Mouse (Mus musculus) MEL (cell line): ENCODE data around the gene Serf2. TPM values are rescaled to one million over a fixed set of nuclear protein-coding genes. Genes with fewer than 3 reads are reported as not detected.

Source experiments
- DNase-seq: peaks from one replicate; pipeline ENCODE4 v3.0.0; 2011; ENCODE audit warnings: low read depth, low spot score
- H3K27ac ChIP-seq: 2 replicates; pipeline ENCODE4 v1.5.1; 2012; ENCODE audit warnings: low read depth, mild to moderate bottlenecking, control low read depth, low read length, moderate library complexity; ENCODE audit not compliant: control insufficient read depth
- H3K27me3 ChIP-seq, 2 experiments: fragments of 150-350 bp in 1 of 2; sonication (generic) in 1 of 2; 2 replicates each; pipeline ENCODE4 v1.6.1; 2012; ENCODE audit warnings: low read length in 2 of 2, mild to moderate bottlenecking in 2 of 2, improper control_type of control experiment in 1 of 2, moderate library complexity in 1 of 2; ENCODE audit not compliant: insufficient read depth in 2 of 2, control insufficient read depth in 1 of 2
- H3K36me3 ChIP-seq, 2 experiments: 2 replicates each; pipeline ENCODE4 v1.6.1; 2012 to 2014; ENCODE audit warnings: low read length in 2 of 2, improper control_type of control experiment in 1 of 2, inconsistent platforms in 1 of 2, mild to moderate bottlenecking in 1 of 2; ENCODE audit not compliant: insufficient read depth in 2 of 2, control insufficient read depth in 1 of 2
- H3K4me1 ChIP-seq, 2 experiments: fragments of 150-350 bp in 1 of 2; sonication (generic) in 1 of 2; 2 replicates each; pipeline ENCODE4 v1.6.1; 2012; ENCODE audit warnings: low read length in 2 of 2, improper control_type of control experiment in 1 of 2, mild to moderate bottlenecking in 1 of 2; ENCODE audit not compliant: insufficient read depth in 2 of 2, control insufficient read depth in 1 of 2
- H3K4me3 ChIP-seq, 2 experiments: fragments of 150-350 bp in 1 of 2; sonication (generic) in 1 of 2; 2 replicates each; pipeline ENCODE4 v1.5.1; 2012; ENCODE audit warnings: low read depth in 2 of 2, low read length in 2 of 2, mild to moderate bottlenecking in 2 of 2, moderate library complexity in 2 of 2, control low read depth in 1 of 2, improper control_type of control experiment in 1 of 2; ENCODE audit not compliant: control insufficient read depth in 1 of 2, insufficient read depth in 1 of 2
- H3K79me2 ChIP-seq: 2 replicates; pipeline ENCODE4 v1.6.1; 2012; ENCODE audit warnings: mild to moderate bottlenecking, low read length, moderate library complexity; ENCODE audit not compliant: control insufficient read depth, poor library complexity, insufficient read depth
- H3K9ac ChIP-seq: 2 replicates; pipeline ENCODE4 v1.6.1; 2012; ENCODE audit warnings: low read depth, mild to moderate bottlenecking, control low read depth, low read length, moderate library complexity; ENCODE audit not compliant: control insufficient read depth, poor library complexity, severe bottlenecking
- H3K9me3 ChIP-seq: fragments of 150-350 bp; sonication (generic); replicated peaks from 2 replicates; pipeline ENCODE4 v1.6.1; 2012; ENCODE audit warnings: mild to moderate bottlenecking, low read length, improper control_type of control experiment, moderate library complexity; ENCODE audit not compliant: insufficient read depth
- BHLHE40 ChIP-seq: IDR thresholded peaks from 2 replicates; pipeline ENCODE4 v1.6.1; 2012; ENCODE audit warnings: low read depth, mild to moderate bottlenecking, inconsistent platforms, low read length, improper control_type of control experiment, borderline replicate concordance
- CHD1 ChIP-seq: IDR thresholded peaks from 2 replicates; pipeline ENCODE4 v1.6.1; 2012; ENCODE audit warnings: low read depth, mild to moderate bottlenecking, inconsistent platforms, low read length, improper control_type of control experiment
- E2F4 ChIP-seq: IDR thresholded peaks from 2 replicates; pipeline ENCODE4 v1.6.1; 2011; ENCODE audit warnings: low read depth, low read length, improper control_type of control experiment, borderline replicate concordance
- EP300 ChIP-seq, 2 experiments: IDR thresholded peaks; 2 replicates each; pipeline ENCODE4 v1.6.1; 2011; ENCODE audit warnings: improper control_type of control experiment in 2 of 2, low read length in 2 of 2, low read depth in 1 of 2, mild to moderate bottlenecking in 1 of 2
- HCFC1 ChIP-seq: IDR thresholded peaks from 2 replicates; pipeline ENCODE4 v1.6.1; 2012; ENCODE audit warnings: low read depth, mild to moderate bottlenecking, inconsistent platforms, low read length, improper control_type of control experiment, moderate library complexity
- KAT2A ChIP-seq: conservative IDR thresholded peaks from 2 replicates; pipeline ENCODE4 v1.6.1; 2012; ENCODE audit warnings: low read depth, low read length, improper control_type of control experiment, inconsistent platforms
- MAFK ChIP-seq: IDR thresholded peaks from 2 replicates; pipeline ENCODE4 v1.6.1; 2011; ENCODE audit warnings: low read depth, mild to moderate bottlenecking, low read length, improper control_type of control experiment, borderline replicate concordance
- MAZ ChIP-seq: IDR thresholded peaks from 2 replicates; pipeline ENCODE4 v1.6.1; 2012; ENCODE audit warnings: low read depth, mild to moderate bottlenecking, inconsistent platforms, low read length, improper control_type of control experiment
- MEF2A ChIP-seq: IDR thresholded peaks from 2 replicates; pipeline ENCODE4 v1.6.1; 2014; ENCODE audit warnings: low read depth, mild to moderate bottlenecking, inconsistent platforms, low read length, improper control_type of control experiment; ENCODE audit not compliant: poor library complexity, insufficient replicate concordance, severe bottlenecking; ENCODE audit errors: extremely low read depth
- NELFE ChIP-seq: IDR thresholded peaks from 2 replicates; pipeline ENCODE4 v1.6.1; 2011; ENCODE audit warnings: low read depth, low read length, improper control_type of control experiment
- NRF1 ChIP-seq: IDR thresholded peaks from 2 replicates; pipeline ENCODE4 v1.6.1; 2014; ENCODE audit warnings: low read depth, mild to moderate bottlenecking, inconsistent platforms, low read length, improper control_type of control experiment, moderate library complexity; ENCODE audit not compliant: poor library complexity, insufficient read depth, severe bottlenecking
- POLR2A ChIP-seq, 2 experiments: IDR thresholded peaks; 2 replicates each; pipeline ENCODE4 v1.6.1; 2011 to 2012; ENCODE audit warnings: low read length in 2 of 2, mild to moderate bottlenecking in 2 of 2, control low read depth in 1 of 2, improper control_type of control experiment in 1 of 2, low read depth in 1 of 2, moderate library complexity in 1 of 2; ENCODE audit not compliant: control insufficient read depth in 1 of 2, insufficient read depth in 1 of 2, poor library complexity in 1 of 2
- POLR2AphosphoS2 ChIP-seq: IDR thresholded peaks from 2 replicates; pipeline ENCODE4 v1.6.1; 2011; ENCODE audit warnings: low read length, improper control_type of control experiment
- POLR2AphosphoS5 ChIP-seq: IDR thresholded peaks from 2 replicates; pipeline ENCODE4 v1.6.1; 2012; ENCODE audit warnings: low read depth, borderline replicate concordance, mild to moderate bottlenecking, inconsistent platforms, low read length, moderate library complexity, mixed read lengths
- RCOR1 ChIP-seq: IDR thresholded peaks from 2 replicates; pipeline ENCODE4 v1.6.1; 2012; ENCODE audit warnings: low read depth, mild to moderate bottlenecking, inconsistent platforms, low read length, improper control_type of control experiment
- TCF12 ChIP-seq: IDR thresholded peaks from 2 replicates; pipeline ENCODE4 v1.6.1; 2014; ENCODE audit warnings: low read depth, mild to moderate bottlenecking, inconsistent platforms, low read length, improper control_type of control experiment, moderate library complexity
- ZC3H11A ChIP-seq: IDR thresholded peaks from 2 replicates; pipeline ENCODE4 v1.6.1; 2012; ENCODE audit warnings: low read depth, mild to moderate bottlenecking, inconsistent platforms, low read length, improper control_type of control experiment
- ZKSCAN1 ChIP-seq: IDR thresholded peaks from 2 replicates; pipeline ENCODE4 v1.6.1; 2012; ENCODE audit warnings: low read depth, mild to moderate bottlenecking, inconsistent platforms, low read length, improper control_type of control experiment, moderate library complexity
- ZNF384 ChIP-seq: IDR thresholded peaks from 2 replicates; pipeline ENCODE4 v1.6.1; 2012; ENCODE audit warnings: low read depth, mild to moderate bottlenecking, inconsistent platforms, low read length, improper control_type of control experiment
- polyA plus RNA-seq, 2 experiments: library from polyadenylated mRNA; stranded (reverse) in 1 of 2; unstranded in 1 of 2; fragments of >175 nt in 1 of 2; fragments of >200 nt in 1 of 2; gene quantifications; 2 replicates each; pipeline versions ENCODE4 v1.2.1 to v1.2.4; 2012; ENCODE audit warnings: low replicate concordance in 2 of 2, low read depth in 1 of 2; ENCODE audit not compliant: insufficient read length in 2 of 2, insufficient read depth in 1 of 2, missing spikeins in 1 of 2
- total RNA-seq: library from RNA; depleted of rRNA; stranded (reverse); fragments of 300-350 nt; gene quantifications from 2 replicates; pipeline ENCODE4 v1.2.3, GENCODE M21; 2012

Serf2 gene
- total and polyA plus RNA-seq, 3 experiments, result 352 to 469 TPM; not detected in 1

DNA sequence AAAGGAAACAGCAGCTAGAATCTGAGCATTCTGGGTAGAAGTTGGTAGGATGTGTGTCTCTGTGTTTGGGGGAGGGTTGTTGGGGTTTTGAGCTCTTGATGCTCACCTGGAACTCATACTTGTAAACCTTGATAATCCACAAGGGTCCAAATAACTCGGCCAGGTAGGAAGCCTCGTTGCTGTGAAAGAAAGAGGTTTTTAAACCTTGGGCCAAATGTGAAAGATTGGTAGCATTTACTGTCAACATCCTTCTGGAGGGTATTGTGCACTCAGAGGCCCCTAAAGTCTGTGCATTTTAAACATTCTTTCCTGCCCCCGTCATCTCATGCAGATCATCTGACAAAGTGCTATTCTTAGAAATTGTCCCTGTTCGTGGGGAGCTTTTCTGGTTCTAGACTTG lies 4.0 kb downstream of the Serf2 start, which contains the start of gene Hypk:
TSS of gene Hypk (plus strand) at position 301 of the 400 bp plus-strand sequence.
- no peak for TF ChIP-seq BHLHE40
- TF ChIP-seq E2F4, result no peak
- TF ChIP-seq HCFC1, result no peak
- TF ChIP-seq MAZ, result no peak
- TF ChIP-seq KAT2A, result no peak
- no peak for TF ChIP-seq TCF12
- no peak for TF ChIP-seq POLR2AphosphoS5
- TF ChIP-seq ZC3H11A, result no peak
- TF ChIP-seq NELFE, result no peak
- no peak for TF ChIP-seq NRF1
- no peak for TF ChIP-seq MEF2A
- TF ChIP-seq ZKSCAN1, result no peak
- no peak for TF ChIP-seq CHD1
- no peak for TF ChIP-seq EP300 (IDR thresholded peaks at IDR 0.05; ENCODE audit: low read depth in 1 of 2, low read length in 2 of 2)
- no peak for TF ChIP-seq RCOR1
- TF ChIP-seq POLR2A (IDR thresholded peaks at IDR 0.05; ENCODE audit: control insufficient read depth in 1 of 2, insufficient read depth in 1 of 2, low read depth in 1 of 2, low read length in 2 of 2, poor library complexity in 1 of 2), result no peak
- no peak for TF ChIP-seq MAFK
- H3K9me3 ChIP-seq, result no peaks in the 10 kb centered on the region
- H3K27me3 ChIP-seq, result no peaks in the 10 kb centered on the region
- H3K79me2 ChIP-seq, result peaks cover 26% of the 10 kb centered on the region
- H3K4me1 ChIP-seq, result peaks cover 6 to 12% of the 10 kb centered on the region in 2 experiments
- H3K27ac ChIP-seq, result no peak within 1 kb of the TSS
- H3K4me3 ChIP-seq, result no peak within 1 kb of the TSS
- H3K9ac ChIP-seq, result no peak within 1 kb of the TSS
- H3K36me3 ChIP-seq, result peaks cover 0 to 17% of the 10 kb centered on the region in 2 experiments; a peak in 2 of 4 replicates
- DNase-seq, result no peak

DNA sequence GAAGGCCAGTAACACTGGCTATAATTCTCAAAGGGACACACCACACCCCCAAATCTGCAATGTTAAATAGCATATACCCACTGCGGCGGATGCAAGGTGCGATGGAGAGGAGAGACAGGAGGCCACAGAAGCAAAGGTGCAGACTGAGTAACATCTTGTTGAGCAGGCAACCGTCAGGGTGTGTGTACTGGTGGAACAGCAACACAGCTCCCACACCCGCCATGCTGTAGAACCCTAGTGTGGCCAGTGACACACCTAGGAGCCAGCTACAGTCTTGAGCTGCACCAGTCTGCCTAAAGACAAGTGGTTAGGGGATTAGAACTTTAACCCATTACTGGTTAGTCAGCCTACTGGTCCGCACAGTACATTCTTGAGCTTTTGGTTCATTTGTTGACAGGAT lies 4.9 kb downstream of the Serf2 start:
- H3K36me3 ChIP-seq, result peaks cover 0 to 22% of the 10 kb centered on the region in 2 experiments; a peak in 2 of 4 replicates
- no peak overlapping the region for H3K27ac ChIP-seq
- no peak for DNase-seq
- H3K9me3 ChIP-seq, result no peaks in the 10 kb centered on the region
- no peak overlapping the region for H3K9ac ChIP-seq
- peaks cover 31% of the 10 kb centered on the region for H3K79me2 ChIP-seq
- 0 out of 2 replicates have a peak, but pooled peaks have one; percentile 40 for TF ChIP-seq POLR2AphosphoS2
- TF ChIP-seq ZNF384, result no peak
- peak in 1 of 2 experiments; percentile 23; a peak in 1 of 4 replicates for TF ChIP-seq POLR2A (IDR thresholded peaks at IDR 0.05; ENCODE audit: control insufficient read depth in 1 of 2, insufficient read depth in 1 of 2, low read depth in 1 of 2, low read length in 2 of 2, poor library complexity in 1 of 2)
- TF ChIP-seq, all 39 proteins: peak for 2
- no peak overlapping the region for H3K4me3 ChIP-seq
- H3K27me3 ChIP-seq, result no peaks in the 10 kb centered on the region
- H3K4me1 ChIP-seq, result peaks cover 8 to 12% of the 10 kb centered on the region in 2 experiments
